Mouse (Mus musculus) heart, embryonic 14.5 days (tissue): ENCODE measurements around the gene Fgfr2. TPM values are rescaled to one million over a fixed set of nuclear protein-coding genes. Genes with fewer than 3 reads are reported as not detected.

ENCODE experiments used
- ATAC-seq: fragments of 200-750 bp; cut with Nextera tagmentation; 2 replicates; pipeline ENCODE4 v1.8.0; 2017; ENCODE audit warnings: low read depth, moderate TSS enrichment; ENCODE audit not compliant: insufficient number of reproducible peaks, insufficient read depth, low FRiP score
- H3K27ac ChIP-seq, 2 experiments: fragments of 200-500 bp in 1 of 2; fragments of 300-500 bp in 1 of 2; sonication (generic) in 1 of 2; replicated peaks in 1 of 2; 2 replicates each; pipeline ENCODE4 v1.5.1; 2012 to 2014; ENCODE audit warnings: low read depth in 2 of 2, low read length in 2 of 2, control low read depth in 1 of 2, mild to moderate bottlenecking in 1 of 2, mixed read lengths in 1 of 2; ENCODE audit not compliant: control insufficient read depth in 1 of 2, insufficient read depth in 1 of 2
- H3K27me3 ChIP-seq: fragments of 300-500 bp; sonication (generic); 2 replicates; pipeline ENCODE4 v1.6.1; 2014; ENCODE audit warnings: mild to moderate bottlenecking, low read length, control low read depth; ENCODE audit not compliant: control insufficient read depth, insufficient read depth
- H3K36me3 ChIP-seq: fragments of 300-500 bp; sonication (generic); 2 replicates; pipeline ENCODE4 v1.6.1; 2014; ENCODE audit warnings: mild to moderate bottlenecking, control low read depth, low read length, mixed read lengths; ENCODE audit not compliant: control insufficient read depth, insufficient read depth
- H3K4me1 ChIP-seq, 2 experiments: fragments of 200-500 bp in 1 of 2; fragments of 300-500 bp in 1 of 2; sonication (generic) in 1 of 2; 2 replicates each; pipeline ENCODE4 v1.6.1; 2012 to 2014; ENCODE audit warnings: low read length in 2 of 2, control low read depth in 1 of 2, mixed read lengths in 1 of 2; ENCODE audit not compliant: control insufficient read depth in 2 of 2, insufficient read depth in 2 of 2
- H3K4me2 ChIP-seq: fragments of 300-500 bp; sonication (generic); 2 replicates; pipeline ENCODE4 v1.6.1; 2014; ENCODE audit warnings: mild to moderate bottlenecking, low read length
- H3K4me3 ChIP-seq, 2 experiments: fragments of 200-500 bp in 1 of 2; fragments of 300-500 bp in 1 of 2; sonication (generic) in 1 of 2; 2 replicates each; pipeline ENCODE4 v1.5.1; 2012 to 2014; ENCODE audit warnings: low read length in 2 of 2, mild to moderate bottlenecking in 2 of 2, control low read depth in 1 of 2, low read depth in 1 of 2, moderate library complexity in 1 of 2; ENCODE audit not compliant: control insufficient read depth in 1 of 2, insufficient read depth in 1 of 2
- H3K9ac ChIP-seq: fragments of 300-500 bp; sonication (generic); 2 replicates; pipeline ENCODE4 v1.6.1; 2014; ENCODE audit warnings: mild to moderate bottlenecking, low read length
- H3K9me3 ChIP-seq: fragments of 300-500 bp; sonication (generic); 2 replicates; pipeline ENCODE4 v1.6.1; 2016; ENCODE audit warnings: low read length, control low read depth; ENCODE audit not compliant: control insufficient read depth
- WGBS: fragments of 180-500 bp; shearing (Covaris S2); extraction: QIAGEN DNeasy Blood & Tissue Kit; methylation state at CpG from one replicate; pipeline ENCODE4 v1.1.7; 2014; 5-methylcytosine and 5-hydroxymethylcytosine counted together
- polyA plus RNA-seq: library from polyadenylated mRNA; unstranded; fragments of >200 nt; fragmentation: Nextera tagmentation; extraction: Ambion mirVana; gene quantifications from 2 replicates; pipeline ENCODE4 v1.2.1, GENCODE M21; 2014

Fgfr2 gene
- polyA plus RNA-seq, 1 experiment from 2014 or later = 22.4 TPM

DNA sequence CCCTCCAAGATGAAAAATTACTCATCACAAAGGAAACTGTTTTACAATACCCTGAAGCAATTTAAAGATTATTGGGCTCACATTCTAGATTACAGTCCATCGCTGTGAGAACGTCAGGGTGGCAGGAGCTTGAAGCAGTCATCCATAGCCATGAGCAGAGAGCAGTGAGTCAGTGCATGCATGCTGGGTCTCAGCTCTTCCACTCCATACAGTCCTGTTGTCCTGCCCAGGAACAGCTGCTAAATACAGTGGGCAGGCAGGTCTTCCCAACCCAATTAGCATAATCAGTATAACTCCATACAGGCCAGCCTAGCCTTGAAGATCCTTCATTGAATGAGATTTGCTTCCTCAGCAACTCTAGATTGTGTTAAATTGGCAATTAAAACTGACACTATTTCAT lies 147.1 kb downstream of the Fgfr2 start:
- no peak for ATAC-seq
- Histone ChIP-seq H3K36me3 (peaks cover 59% of the 10 kb centered on the region), H3K9ac (no peak overlapping the region), H3K27ac (no peak overlapping the region), H3K4me3 (no peak overlapping the region), H3K27me3 (no peaks in the 10 kb centered on the region), H3K4me1 (no peaks in the 10 kb centered on the region), H3K9me3 (no peaks in the 10 kb centered on the region), H3K4me2 (no peak overlapping the region)
- WGBS = 90% methylated on average over 2 of the region's 2 CpGs

- Histone ChIP-seq H3K4me2 (no peak overlapping the region), H3K9ac (no peak overlapping the region), H3K27me3 (no peaks in the 10 kb centered on the region), H3K27ac (no peak overlapping the region), H3K9me3 (no peaks in the 10 kb centered on the region), H3K4me1 (no peaks in the 10 kb centered on the region), H3K36me3 (peaks cover 53% of the 10 kb centered on the region), H3K4me3 (no peak overlapping the region)
- WGBS = 91% methylated on average over 2 of the region's 2 CpGs
- no peak for ATAC-seq
Measured at GRCm38 (mm10) chr7:132972079-132972478, 151.1 kb downstream of the Fgfr2 start.

DNA sequence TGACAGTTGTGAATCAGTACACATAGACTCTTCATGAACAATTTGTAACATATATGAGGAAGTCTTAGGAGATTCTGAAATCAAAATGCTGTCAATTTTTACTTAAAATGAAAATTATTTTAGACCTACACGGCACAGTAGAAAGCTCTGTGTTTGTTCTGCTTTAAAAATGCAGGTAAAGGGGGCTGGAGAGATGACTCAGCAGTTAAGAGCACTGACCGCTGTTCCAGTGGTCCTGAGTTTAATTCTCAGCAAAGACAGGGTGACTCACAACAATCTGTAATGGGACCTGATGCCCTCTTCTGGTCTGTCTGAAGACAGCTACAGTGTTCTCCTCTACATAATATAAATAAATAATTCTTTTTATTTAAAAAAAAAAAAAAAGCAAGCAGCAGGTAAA lies 157.4 kb downstream of the Fgfr2 start:
- no peak overlapping the region for H3K9ac ChIP-seq
- H3K4me2 ChIP-seq = no peak overlapping the region
- no peaks in the 10 kb centered on the region for H3K9me3 ChIP-seq
- 83% methylated on average over 2 of the region's 2 CpGs for WGBS
- H3K36me3 ChIP-seq = peaks cover 19% of the 10 kb centered on the region
- no peak overlapping the region for H3K27ac ChIP-seq
- H3K27me3 ChIP-seq = no peaks in the 10 kb centered on the region
- no peak overlapping the region for H3K4me3 ChIP-seq
- no peak for ATAC-seq
- 0 out of 4 replicates have a peak, but pooled peaks cover 0 to 3% of the 10 kb centered on the region in 2 experiments for H3K4me1 ChIP-seq

DNA sequence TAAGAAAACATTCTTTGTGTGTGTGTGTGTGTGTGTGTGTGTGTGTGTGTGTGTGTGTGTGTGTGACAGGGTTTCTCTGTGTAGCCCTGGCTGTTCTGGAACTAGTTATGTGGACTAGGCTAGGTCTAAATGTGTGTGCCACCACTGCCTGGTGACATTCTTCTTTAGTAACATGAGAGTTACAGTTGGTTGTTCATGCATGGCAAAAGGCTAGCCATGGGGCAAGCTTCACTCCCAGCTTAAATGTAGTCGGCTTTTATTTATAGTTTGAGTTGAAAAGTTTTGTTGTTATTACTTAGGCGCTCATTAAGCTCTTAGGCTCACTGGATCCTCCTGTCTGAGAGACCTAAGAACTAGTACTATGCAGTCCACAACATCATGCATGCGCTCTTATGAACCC lies 158.8 kb downstream of the Fgfr2 start:
- 0 out of 4 replicates have a peak, but pooled peaks cover 0 to 3% of the 10 kb centered on the region in 2 experiments for H3K4me1 ChIP-seq
- H3K9me3 ChIP-seq = no peaks in the 10 kb centered on the region
- H3K27me3 ChIP-seq = no peaks in the 10 kb centered on the region
- H3K36me3 ChIP-seq = peaks cover 19% of the 10 kb centered on the region
- H3K4me3 ChIP-seq = no peak overlapping the region
- ATAC-seq = no peak
- no peak overlapping the region for H3K4me2 ChIP-seq
- 85% methylated on average over 3 of the region's 3 CpGs for WGBS
- H3K27ac ChIP-seq = no peak overlapping the region
- H3K9ac ChIP-seq = no peak overlapping the region

GRCm38 (mm10) chr7:132950613-132951012 lies 172.5 kb downstream of the Fgfr2 start:
- 91% methylated on average over 3 of the region's 3 CpGs for WGBS
- no peak overlapping the region for H3K4me3 ChIP-seq
- H3K9ac ChIP-seq = no peak overlapping the region
- H3K27ac ChIP-seq = no peak overlapping the region
- no peaks in the 10 kb centered on the region for H3K9me3 ChIP-seq
- peaks cover 8% of the 10 kb centered on the region; the same call in 1 of the 2 replicates for H3K36me3 ChIP-seq
- peaks cover 0 to 3% of the 10 kb centered on the region in 2 experiments; a peak in 1 of 4 replicates for H3K4me1 ChIP-seq
- ATAC-seq = no peak
- H3K4me2 ChIP-seq = no peak overlapping the region
- H3K27me3 ChIP-seq = no peaks in the 10 kb centered on the region

- H3K9ac ChIP-seq = no peak overlapping the region
- H3K4me3 ChIP-seq = no peak overlapping the region
- H3K4me2 ChIP-seq = no peak overlapping the region
- 90% methylated on average over 4 of the region's 4 CpGs for WGBS
- no peak for ATAC-seq
- H3K4me1 ChIP-seq = peaks cover 0 to 3% of the 10 kb centered on the region in 2 experiments; a peak in 1 of 4 replicates
- peaks cover 8% of the 10 kb centered on the region; the same call in 1 of the 2 replicates for H3K36me3 ChIP-seq
- no peak overlapping the region for H3K27ac ChIP-seq
- H3K27me3 ChIP-seq = no peaks in the 10 kb centered on the region
- H3K9me3 ChIP-seq = no peaks in the 10 kb centered on the region
Measured at GRCm38 (mm10) chr7:132949968-132950367, 173.2 kb downstream of the Fgfr2 start.

GRCm38 (mm10) chr7:132940569-132940968 lies 182.6 kb downstream of the Fgfr2 start:
- Histone ChIP-seq H3K9ac (no peak overlapping the region), H3K27me3 (no peaks in the 10 kb centered on the region), H3K36me3 (no peaks in the 10 kb centered on the region), H3K27ac (no peak overlapping the region), H3K4me3 (no peak overlapping the region), H3K4me1 (0 out of 4 replicates have a peak, but pooled peaks cover 0 to 5% of the 10 kb centered on the region in 2 experiments), H3K4me2 (no peak overlapping the region), H3K9me3 (no peaks in the 10 kb centered on the region)
- no peak for ATAC-seq
- WGBS = 74% methylated on average over 2 of the region's 2 CpGs

- no peak overlapping the region for H3K4me3 ChIP-seq
- H3K36me3 ChIP-seq = no peaks in the 10 kb centered on the region
- H3K4me2 ChIP-seq = no peak overlapping the region
- 0 out of 4 replicates have a peak, but pooled peaks cover 0 to 5% of the 10 kb centered on the region in 2 experiments for H3K4me1 ChIP-seq
- H3K27ac ChIP-seq = no peak overlapping the region
- H3K27me3 ChIP-seq = no peaks in the 10 kb centered on the region
- H3K9me3 ChIP-seq = no peaks in the 10 kb centered on the region
- ATAC-seq = no peak
- no peak overlapping the region for H3K9ac ChIP-seq
- WGBS = 86% methylated on average over 2 of the region's 2 CpGs
Measured at GRCm38 (mm10) chr7:132939118-132939517, 184.0 kb downstream of the Fgfr2 start.
